In genomic region chr9:56643474-56643873, GRCm38 (mm10) we compare ENCODE assay signal across 15 mouse cellular contexts.
DNase-seq lines count a peak whose midpoint lies in the region; ATAC-seq and TF ChIP-seq lines count a peak whose summit lies in the region.
"Had no signal": no experiment of that assay in that cellular context is flagged by ENCODE, and none has a peak within 500 bp of the region (broad histone marks: within the 10 kb centered on the region; RNA-seq: fewer than 3 reads in every experiment).

No protein-coding gene starts in this region.

- TF ChIP-seq CTCF in brain, embryonic 14.5 days (IDR thresholded peaks at IDR 0.05; ENCODE audit: borderline replicate concordance, extremely low read depth, insufficient read depth, insufficient read length) = no peak
- no peak for TF ChIP-seq CTCF in forebrain, postnatal 0 days (IDR thresholded peaks at IDR 0.05; ENCODE audit: low read depth)
- no peak for TF ChIP-seq CTCF in midbrain, postnatal 0 days (IDR thresholded peaks at IDR 0.05)

- 25% methylated on average over 5 of the region's 5 CpGs for WGBS in kidney, embryonic 16.5 days
- WGBS in forebrain, postnatal 0 days = 35% methylated on average over 5 of the region's 5 CpGs
- 62% methylated on average over 5 of the region's 5 CpGs for WGBS in midbrain, postnatal 0 days

- no peaks in the 10 kb centered on the region for H3K36me3 ChIP-seq in kidney, embryonic 16.5 days (ENCODE audit: insufficient read depth, low read length)
- H3K36me3 ChIP-seq in forebrain, postnatal 0 days (ENCODE audit: insufficient read depth) = no peaks in the 10 kb centered on the region
- H3K36me3 ChIP-seq in midbrain, postnatal 0 days (ENCODE audit: insufficient read depth, low read length) = no peaks in the 10 kb centered on the region
- H3K36me3 ChIP-seq: heart, embryonic 15.5 days had no signal

- peaks cover 16% of the 10 kb centered on the region for H3K27me3 ChIP-seq in kidney, embryonic 16.5 days (ENCODE audit: insufficient read depth, low read length)
- peaks cover 3% of the 10 kb centered on the region; the same call in 1 of the 2 replicates for H3K27me3 ChIP-seq in forebrain, postnatal 0 days (ENCODE audit: insufficient read depth, low read length)
- H3K27me3 ChIP-seq in midbrain, postnatal 0 days (ENCODE audit: insufficient read depth, low read length) = no peaks in the 10 kb centered on the region

- ATAC-seq in kidney, embryonic 16.5 days (ENCODE audit: low FRiP score, low TSS enrichment) = peak; percentile 77
- peak; percentile 42; the same call in 1 of the 2 replicates for ATAC-seq in forebrain, postnatal 0 days
- no peak for ATAC-seq in midbrain, postnatal 0 days (ENCODE audit: low FRiP score)

- peaks cover 12% of the 10 kb centered on the region for H3K4me1 ChIP-seq in kidney, embryonic 16.5 days (ENCODE audit: insufficient read depth, low read length)
- H3K4me1 ChIP-seq in forebrain, postnatal 0 days (ENCODE audit: insufficient read depth) = no peaks in the 10 kb centered on the region
- H3K4me1 ChIP-seq in midbrain, postnatal 0 days (ENCODE audit: insufficient read depth, low read length) = no peaks in the 10 kb centered on the region
- H3K4me1 ChIP-seq: heart, embryonic 15.5 days had no signal

- TF ChIP-seq POLR2A in brain, embryonic 14.5 days (IDR thresholded peaks at IDR 0.05; ENCODE audit: borderline replicate concordance, extremely low read depth, insufficient read depth, insufficient read length, poor library complexity, severe bottlenecking) = no peak

- no peak overlapping the region for H3K9ac ChIP-seq in kidney, embryonic 16.5 days (replicated peaks; ENCODE audit: low read length)
- no peak overlapping the region for H3K9ac ChIP-seq in forebrain, postnatal 0 days
- no peak overlapping the region for H3K9ac ChIP-seq in midbrain, postnatal 0 days (replicated peaks; ENCODE audit: low read length, poor library complexity, severe bottlenecking)
- H3K9ac ChIP-seq: heart, embryonic 15.5 days; liver, embryonic 14.5 days had no signal

- no peak overlapping the region for H3K4me2 ChIP-seq in kidney, embryonic 16.5 days (replicated peaks; ENCODE audit: low read depth, low read length)
- no peak overlapping the region for H3K4me2 ChIP-seq in forebrain, postnatal 0 days (ENCODE audit: low read depth)
- no peak overlapping the region for H3K4me2 ChIP-seq in midbrain, postnatal 0 days (ENCODE audit: low read depth, low read length, poor library complexity, severe bottlenecking)
- H3K4me2 ChIP-seq: heart, embryonic 15.5 days had no signal

- no peak overlapping the region for H3K27ac ChIP-seq in kidney, embryonic 16.5 days (ENCODE audit: low read length)
- H3K27ac ChIP-seq in forebrain, postnatal 0 days (ENCODE audit: low read depth, low read length) = no peak overlapping the region
- no peak overlapping the region for H3K27ac ChIP-seq in midbrain, postnatal 0 days (ENCODE audit: low read depth, low read length)
- H3K27ac ChIP-seq: heart, embryonic 15.5 days; liver, embryonic 14.5 days had no signal

- no peak overlapping the region for H3K4me3 ChIP-seq in kidney, embryonic 16.5 days (ENCODE audit: low read length)
- no peak overlapping the region for H3K4me3 ChIP-seq in forebrain, postnatal 0 days (ENCODE audit: low read depth, low read length)
- H3K4me3 ChIP-seq in midbrain, postnatal 0 days (ENCODE audit: low read depth, low read length) = no peak overlapping the region
- H3K4me3 ChIP-seq: heart, embryonic 15.5 days; myocyte had no signal

- no peaks in the 10 kb centered on the region for H3K9me3 ChIP-seq in kidney, embryonic 16.5 days (ENCODE audit: low read length)
- no peaks in the 10 kb centered on the region for H3K9me3 ChIP-seq in forebrain, postnatal 0 days (ENCODE audit: low read length)
- H3K9me3 ChIP-seq in midbrain, postnatal 0 days (ENCODE audit: low read length) = no peaks in the 10 kb centered on the region
- H3K9me3 ChIP-seq: heart, embryonic 15.5 days had no signal

- DNase-seq in kidney, postnatal 14 days = no peak
- peak; percentile 87 for DNase-seq in brain, embryonic 14.5 days (ENCODE audit: low read depth)
- no peak for DNase-seq in forebrain, postnatal 0 days
- peak; percentile 63 for DNase-seq in midbrain, postnatal 0 days (ENCODE audit: low spot score)
- no peak for DNase-seq in heart, postnatal 4 days
- no peak for DNase-seq in thymus, postnatal 4 days
- DNase-seq: adrenal gland, adult 2 months; kidney, adult 11 months; lung, postnatal 36 days; right cerebral cortex, adult 18-20 months; thymus, postnatal 36 days had no signal

Comparison
In these comparisons a context has a peak if more than half of its experiments do, and no peak if none do; other contexts are left out.
1. DNase-seq: peak in brain, embryonic 14.5 days (single experiment) and midbrain, postnatal 0 days (single experiment); none in kidney, postnatal 14 days (single experiment), forebrain, postnatal 0 days (single experiment), heart, postnatal 4 days (single experiment) and thymus, postnatal 4 days (single experiment).